Mouse (Mus musculus) MEL (cell line): Measurements from ENCODE around the gene Btbd35f24. TPM values are rescaled to one million over a fixed set of nuclear protein-coding genes. Genes with fewer than 3 reads are reported as not detected.
"Not testable (repeated sequence)": the region's sequence is repeated elsewhere in the genome, so short reads cannot be mapped to it uniquely, and the experiment has no call there.

Experiments
- DNase-seq: peaks from one replicate; pipeline ENCODE4 v3.0.0; 2011; ENCODE audit warnings: low read depth, low spot score
- H3K27ac ChIP-seq: 2 replicates; pipeline ENCODE4 v1.5.1; 2012; ENCODE audit warnings: low read depth, mild to moderate bottlenecking, control low read depth, low read length, moderate library complexity; ENCODE audit not compliant: control insufficient read depth
- H3K27me3 ChIP-seq, 2 experiments: fragments of 150-350 bp in 1 of 2; sonication (generic) in 1 of 2; 2 replicates each; pipeline ENCODE4 v1.6.1; 2012; ENCODE audit warnings: low read length in 2 of 2, mild to moderate bottlenecking in 2 of 2, improper control_type of control experiment in 1 of 2, moderate library complexity in 1 of 2; ENCODE audit not compliant: insufficient read depth in 2 of 2, control insufficient read depth in 1 of 2
- H3K36me3 ChIP-seq, 2 experiments: 2 replicates each; pipeline ENCODE4 v1.6.1; 2012 to 2014; ENCODE audit warnings: low read length in 2 of 2, improper control_type of control experiment in 1 of 2, inconsistent platforms in 1 of 2, mild to moderate bottlenecking in 1 of 2; ENCODE audit not compliant: insufficient read depth in 2 of 2, control insufficient read depth in 1 of 2
- H3K4me1 ChIP-seq, 2 experiments: fragments of 150-350 bp in 1 of 2; sonication (generic) in 1 of 2; 2 replicates each; pipeline ENCODE4 v1.6.1; 2012; ENCODE audit warnings: low read length in 2 of 2, improper control_type of control experiment in 1 of 2, mild to moderate bottlenecking in 1 of 2; ENCODE audit not compliant: insufficient read depth in 2 of 2, control insufficient read depth in 1 of 2
- H3K4me3 ChIP-seq, 2 experiments: fragments of 150-350 bp in 1 of 2; sonication (generic) in 1 of 2; 2 replicates each; pipeline ENCODE4 v1.5.1; 2012; ENCODE audit warnings: low read depth in 2 of 2, low read length in 2 of 2, mild to moderate bottlenecking in 2 of 2, moderate library complexity in 2 of 2, control low read depth in 1 of 2, improper control_type of control experiment in 1 of 2; ENCODE audit not compliant: control insufficient read depth in 1 of 2, insufficient read depth in 1 of 2
- H3K79me2 ChIP-seq: 2 replicates; pipeline ENCODE4 v1.6.1; 2012; ENCODE audit warnings: mild to moderate bottlenecking, low read length, moderate library complexity; ENCODE audit not compliant: control insufficient read depth, poor library complexity, insufficient read depth
- H3K9ac ChIP-seq: 2 replicates; pipeline ENCODE4 v1.6.1; 2012; ENCODE audit warnings: low read depth, mild to moderate bottlenecking, control low read depth, low read length, moderate library complexity; ENCODE audit not compliant: control insufficient read depth, poor library complexity, severe bottlenecking
- H3K9me3 ChIP-seq: fragments of 150-350 bp; sonication (generic); replicated peaks from 2 replicates; pipeline ENCODE4 v1.6.1; 2012; ENCODE audit warnings: mild to moderate bottlenecking, low read length, improper control_type of control experiment, moderate library complexity; ENCODE audit not compliant: insufficient read depth
- polyA plus RNA-seq, 2 experiments: library from polyadenylated mRNA; stranded (reverse) in 1 of 2; unstranded in 1 of 2; fragments of >175 nt in 1 of 2; fragments of >200 nt in 1 of 2; gene quantifications; 2 replicates each; pipeline versions ENCODE4 v1.2.1 to v1.2.4; 2012; ENCODE audit warnings: low replicate concordance in 2 of 2, low read depth in 1 of 2; ENCODE audit not compliant: insufficient read length in 2 of 2, insufficient read depth in 1 of 2, missing spikeins in 1 of 2
- total RNA-seq: library from RNA; depleted of rRNA; stranded (reverse); fragments of 300-350 nt; gene quantifications from 2 replicates; pipeline ENCODE4 v1.2.3, GENCODE M21; 2012; rRNA removed

Gene Btbd35f24
- total RNA-seq (not detected in 2 replicates), polyA plus RNA-seq (not detected)

GRCm38 (mm10) chrX:3195727-3196126 lies at the start of gene Btbd35f24:
Btbd35f24 (minus strand) TSS chrX:3195827.
- not testable (repeated sequence) for H3K36me3 ChIP-seq, H3K4me1 ChIP-seq, H3K9me3 ChIP-seq, H3K4me3 ChIP-seq, H3K27ac ChIP-seq, H3K79me2 ChIP-seq, H3K27me3 ChIP-seq, DNase-seq, H3K9ac ChIP-seq

Other genes starting within 250 kb of the Btbd35f24 start
- not detected in 2 replicates for gene Btbd35f23, start 119.0 kb downstream of the Btbd35f24 start, total RNA-seq
- not detected for gene Btbd35f23, start 119.0 kb downstream of the Btbd35f24 start, polyA plus RNA-seq
- gene Btbd35f11, start 247.9 kb upstream of the Btbd35f24 start, total RNA-seq: not detected in 2 replicates
- not detected for gene Btbd35f11, start 247.9 kb upstream of the Btbd35f24 start, polyA plus RNA-seq